Mouse (Mus musculus): ENCODE data around the gene 3110040M04Rik.
"Not testable (repeated sequence)": the region's sequence is repeated elsewhere in the genome, so short reads cannot be mapped to it uniquely, and the experiment has no call there.

- TF ChIP-seq TAL1, GATA1 (IDR thresholded peaks at IDR 0.05; ENCODE audit: low read length): not testable (repeated sequence)
These were observed 4.6 kb downstream of the 3110040M04Rik start for GRCm38 (mm10) chr1:151208493-151208892.

All from erythroblast, embryonic 14.5 days (primary cell).